Mouse (Mus musculus): Measurements from ENCODE around the gene Zfp646. TPM values are rescaled to one million over a fixed set of nuclear protein-coding genes. Genes with fewer than 3 reads are reported as not detected.
A peak's percentile ranks its signal among the peaks of the same experiment; 100 is the strongest.

Zfp646 gene
- polyA plus RNA-seq, 1 experiment from 2014 or later = 26.8 TPM

- Histone ChIP-seq H3K36me3 (ENCODE audit: control insufficient read depth, insufficient read depth, low read length) (peaks cover 16% of the 10 kb centered on the region), H3K4me1 (replicated peaks; ENCODE audit: control insufficient read depth, insufficient read depth, low read length) (peaks cover 13% of the 10 kb centered on the region; the same call in 1 of the 2 replicates)
- WGBS = under 1% methylated on average over 43 of the region's 43 CpGs
Measured at GRCm38 (mm10) chr7:127875627-127876001, 407 bp upstream of the Zfp646 start.

GRCm38 (mm10) chr7:127876467-127877348 is 687 bp downstream of the Zfp646 start, which contains the start of gene Zfp668:
Gene Zfp668, minus strand, starts transcription at chr7:127876828.
- under 1% methylated on average over 60 of the region's 60 CpGs for WGBS
- DNase-seq (ENCODE audit: low spot score) = peak; percentile 94
- H3K36me3 ChIP-seq (ENCODE audit: control insufficient read depth, insufficient read depth, low read length) = peaks cover 25% of the 10 kb centered on the region
- ATAC-seq (replicated peaks; ENCODE audit: low FRiP score) = peak; percentile 64
- peaks cover 13% of the 10 kb centered on the region; the same call in 1 of the 2 replicates for H3K4me1 ChIP-seq (replicated peaks; ENCODE audit: control insufficient read depth, insufficient read depth, low read length)
- no peaks in the 10 kb centered on the region for H3K9me3 ChIP-seq (ENCODE audit: control insufficient read depth, low read length)
- peak within 1 kb of the TSS; percentile 93 for H3K9ac ChIP-seq (ENCODE audit: low read length)
- H3K4me3 ChIP-seq (ENCODE audit: low read depth, low read length) = peak within 1 kb of the TSS; percentile 95
- H3K4me2 ChIP-seq (ENCODE audit: low read depth, low read length, severe bottlenecking) = peak within 1 kb of the TSS; percentile 87
- peak within 1 kb of the TSS; percentile 97 for H3K27ac ChIP-seq (ENCODE audit: low read depth, low read length)
- no peaks in the 10 kb centered on the region for H3K27me3 ChIP-seq (ENCODE audit: control insufficient read depth, insufficient read depth, low read length)

More at GRCm38 (mm10) chr7:127875627-127876001, 407 bp upstream of the Zfp646 start:
- Histone ChIP-seq H3K9ac (ENCODE audit: low read length) (peak overlapping the region; percentile 93), H3K27ac (ENCODE audit: low read depth, low read length) (peak overlapping the region; percentile 97), H3K4me3 (ENCODE audit: low read depth, low read length) (peak overlapping the region; percentile 95), H3K27me3 (ENCODE audit: control insufficient read depth, insufficient read depth, low read length) (no peaks in the 10 kb centered on the region), H3K9me3 (ENCODE audit: control insufficient read depth, low read length) (no peaks in the 10 kb centered on the region), H3K4me2 (ENCODE audit: low read depth, low read length, severe bottlenecking) (peak overlapping the region; percentile 87; the same call in 1 of the 2 replicates)
- ATAC-seq (replicated peaks; ENCODE audit: low FRiP score) (peak; percentile 95), DNase-seq (ENCODE audit: low spot score) (peak; percentile 99)

GRCm38 (mm10) chr7:127879301-127879700 is 3.3 kb downstream of the Zfp646 start:
- peaks cover 45% of the 10 kb centered on the region for H3K36me3 ChIP-seq (ENCODE audit: control insufficient read depth, insufficient read depth, low read length)
- DNase-seq (ENCODE audit: low spot score) (no peak), ATAC-seq (replicated peaks; ENCODE audit: low FRiP score) (no peak)
- peaks cover 9% of the 10 kb centered on the region for H3K4me1 ChIP-seq (replicated peaks; ENCODE audit: control insufficient read depth, insufficient read depth, low read length)
- no peak overlapping the region for H3K4me2 ChIP-seq (ENCODE audit: low read depth, low read length, severe bottlenecking)
- no peaks in the 10 kb centered on the region for H3K27me3 ChIP-seq (ENCODE audit: control insufficient read depth, insufficient read depth, low read length)
- H3K9me3 ChIP-seq (ENCODE audit: control insufficient read depth, low read length) = no peaks in the 10 kb centered on the region
- WGBS = 93% methylated on average over 9 of the region's 9 CpGs
- no peak overlapping the region for H3K27ac ChIP-seq (ENCODE audit: low read depth, low read length)
- no peak overlapping the region for H3K4me3 ChIP-seq (ENCODE audit: low read depth, low read length)
- no peak overlapping the region for H3K9ac ChIP-seq (ENCODE audit: low read length)

- ATAC-seq (replicated peaks; ENCODE audit: low FRiP score) = no peak
- H3K36me3 ChIP-seq (ENCODE audit: control insufficient read depth, insufficient read depth, low read length) = peaks cover 45% of the 10 kb centered on the region
Measured at GRCm38 (mm10) chr7:127880431-127880830, 4.4 kb downstream of the Zfp646 start.

GRCm38 (mm10) chr7:127885951-127886350 is 9.9 kb downstream of the Zfp646 start:
- DNase-seq (ENCODE audit: low spot score) (no peak), ATAC-seq (replicated peaks; ENCODE audit: low FRiP score) (no peak)
- H3K4me3 ChIP-seq (ENCODE audit: low read depth, low read length) = no peak overlapping the region

More at GRCm38 (mm10) chr7:127880431-127880830, 4.4 kb downstream of the Zfp646 start:
- Histone ChIP-seq H3K27me3 (ENCODE audit: control insufficient read depth, insufficient read depth, low read length) (no peaks in the 10 kb centered on the region), H3K4me2 (ENCODE audit: low read depth, low read length, severe bottlenecking) (no peak overlapping the region), H3K27ac (ENCODE audit: low read depth, low read length) (no peak overlapping the region), H3K4me1 (replicated peaks; ENCODE audit: control insufficient read depth, insufficient read depth, low read length) (peaks cover 6% of the 10 kb centered on the region), H3K9ac (ENCODE audit: low read length) (no peak overlapping the region), H3K4me3 (ENCODE audit: low read depth, low read length) (no peak overlapping the region), H3K9me3 (ENCODE audit: control insufficient read depth, low read length) (no peaks in the 10 kb centered on the region)
- no peak for DNase-seq (ENCODE audit: low spot score)
- 89% methylated on average over 12 of the region's 12 CpGs for WGBS

GRCm38 (mm10) chr7:127886551-127886950 is 10.5 kb downstream of the Zfp646 start:
- Histone ChIP-seq H3K9me3 (ENCODE audit: control insufficient read depth, low read length) (no peaks in the 10 kb centered on the region), H3K27ac (ENCODE audit: low read depth, low read length) (no peak overlapping the region), H3K4me3 (ENCODE audit: low read depth, low read length) (no peak overlapping the region), H3K36me3 (ENCODE audit: control insufficient read depth, insufficient read depth, low read length) (peaks cover 22% of the 10 kb centered on the region), H3K4me1 (replicated peaks; ENCODE audit: control insufficient read depth, insufficient read depth, low read length) (no peaks in the 10 kb centered on the region; the same call in 1 of the 2 replicates), H3K9ac (ENCODE audit: low read length) (no peak overlapping the region), H3K4me2 (ENCODE audit: low read depth, low read length, severe bottlenecking) (no peak overlapping the region), H3K27me3 (ENCODE audit: control insufficient read depth, insufficient read depth, low read length) (no peaks in the 10 kb centered on the region)
- 93% methylated on average over 6 of the region's 6 CpGs for WGBS
- no peak for DNase-seq (ENCODE audit: low spot score)
- no peak for ATAC-seq (replicated peaks; ENCODE audit: low FRiP score)

More at GRCm38 (mm10) chr7:127885951-127886350, 9.9 kb downstream of the Zfp646 start:
- Histone ChIP-seq H3K4me1 (replicated peaks; ENCODE audit: control insufficient read depth, insufficient read depth, low read length) (no peaks in the 10 kb centered on the region; the same call in 1 of the 2 replicates), H3K36me3 (ENCODE audit: control insufficient read depth, insufficient read depth, low read length) (peaks cover 28% of the 10 kb centered on the region), H3K4me2 (ENCODE audit: low read depth, low read length, severe bottlenecking) (no peak overlapping the region), H3K9me3 (ENCODE audit: control insufficient read depth, low read length) (no peaks in the 10 kb centered on the region), H3K9ac (ENCODE audit: low read length) (no peak overlapping the region), H3K27me3 (ENCODE audit: control insufficient read depth, insufficient read depth, low read length) (no peaks in the 10 kb centered on the region), H3K27ac (ENCODE audit: low read depth, low read length) (no peak overlapping the region)
- 85% methylated on average over 6 of the region's 6 CpGs for WGBS

- Histone ChIP-seq H3K36me3 (ENCODE audit: control insufficient read depth, insufficient read depth, low read length) (peaks cover 16% of the 10 kb centered on the region), H3K27ac (ENCODE audit: low read depth, low read length) (no peak overlapping the region), H3K9me3 (ENCODE audit: control insufficient read depth, low read length) (no peaks in the 10 kb centered on the region), H3K4me3 (ENCODE audit: low read depth, low read length) (no peak overlapping the region), H3K27me3 (ENCODE audit: control insufficient read depth, insufficient read depth, low read length) (no peaks in the 10 kb centered on the region), H3K9ac (ENCODE audit: low read length) (no peak overlapping the region), H3K4me2 (ENCODE audit: low read depth, low read length, severe bottlenecking) (no peak overlapping the region), H3K4me1 (replicated peaks; ENCODE audit: control insufficient read depth, insufficient read depth, low read length) (no peaks in the 10 kb centered on the region; the same call in 1 of the 2 replicates)
- 92% methylated on average over 8 of the region's 8 CpGs for WGBS
- ATAC-seq (replicated peaks; ENCODE audit: low FRiP score) = no peak
- no peak for DNase-seq (ENCODE audit: low spot score)
Measured at GRCm38 (mm10) chr7:127887191-127887590, 11.2 kb downstream of the Zfp646 start.

GRCm38 (mm10) chr7:127887781-127888180 is 11.8 kb downstream of the Zfp646 start:
- peaks cover 10% of the 10 kb centered on the region for H3K36me3 ChIP-seq (ENCODE audit: control insufficient read depth, insufficient read depth, low read length)
- H3K4me3 ChIP-seq (ENCODE audit: low read depth, low read length) = no peak overlapping the region
- H3K4me2 ChIP-seq (ENCODE audit: low read depth, low read length, severe bottlenecking) = no peak overlapping the region
- no peaks in the 10 kb centered on the region for H3K27me3 ChIP-seq (ENCODE audit: control insufficient read depth, insufficient read depth, low read length)
- H3K9me3 ChIP-seq (ENCODE audit: control insufficient read depth, low read length) = no peaks in the 10 kb centered on the region
- DNase-seq (ENCODE audit: low spot score) = no peak
- H3K27ac ChIP-seq (ENCODE audit: low read depth, low read length) = no peak overlapping the region
- 81% methylated on average over 3 of the region's 3 CpGs for WGBS
- H3K4me1 ChIP-seq (replicated peaks; ENCODE audit: control insufficient read depth, insufficient read depth, low read length) = no peaks in the 10 kb centered on the region; the same call in 1 of the 2 replicates
- no peak overlapping the region for H3K9ac ChIP-seq (ENCODE audit: low read length)
- no peak for ATAC-seq (replicated peaks; ENCODE audit: low FRiP score)

Measured in forebrain, embryonic 11.5 days (tissue).